Mouse (Mus musculus): ENCODE measurements around the gene Gm6588. TPM values are rescaled to one million over a fixed set of nuclear protein-coding genes. Genes with fewer than 3 reads are reported as not detected.

The Gm6588 gene
- polyA plus RNA-seq, 1 experiment from 2014 or later: not detected

GRCm38 (mm10) chr5:112499918-112500682, 50.9 kb downstream of the Gm6588 start:
- DNase-seq (ENCODE audit: low spot score, missing footprints) (no peak), ATAC-seq (ENCODE audit: low FRiP score) (no peak)
- no peaks in the 10 kb centered on the region for H3K36me3 ChIP-seq (ENCODE audit: control insufficient read depth, insufficient read depth, low read length)
- H3K4me1 ChIP-seq (ENCODE audit: control insufficient read depth, insufficient read depth, low read length): peaks cover 9% of the 10 kb centered on the region
- no peaks in the 10 kb centered on the region for H3K27me3 ChIP-seq (ENCODE audit: control insufficient read depth, insufficient read depth, low read length)
- no peak overlapping the region for H3K27ac ChIP-seq (ENCODE audit: low read depth, low read length)
- H3K9ac ChIP-seq (ENCODE audit: low read length): no peak overlapping the region
- no peaks in the 10 kb centered on the region for H3K9me3 ChIP-seq (ENCODE audit: control insufficient read depth, low read length)
- H3K4me2 ChIP-seq: no peak overlapping the region
- 52% methylated on average over 8 of the region's 8 CpGs for WGBS
- no peak overlapping the region for H3K4me3 ChIP-seq (ENCODE audit: low read depth, low read length)

Other genes starting within 250 kb of the Gm6588 start
- 0.52 and 2.0 TPM in 2 replicates for gene Cryba4, start 196.9 kb upstream of the Gm6588 start, polyA plus RNA-seq (2014; fragmentation: Nextera tagmentation; extraction: Ambion mirVana)
- 0.29 and 0.84 TPM in 2 replicates for gene Crybb1, start 193.6 kb upstream of the Gm6588 start, polyA plus RNA-seq (2014; fragmentation: Nextera tagmentation; extraction: Ambion mirVana)
- gene Tpst2, start 172.7 kb upstream of the Gm6588 start, polyA plus RNA-seq (2014; fragmentation: Nextera tagmentation; extraction: Ambion mirVana): 29.3 and 33.5 TPM in 2 replicates
- gene Tfip11, start 123.1 kb upstream of the Gm6588 start, polyA plus RNA-seq (2014; fragmentation: Nextera tagmentation; extraction: Ambion mirVana): 22.1 and 25.8 TPM in 2 replicates
- gene Srrd, start 106.4 kb upstream of the Gm6588 start, polyA plus RNA-seq (2014; fragmentation: Nextera tagmentation; extraction: Ambion mirVana): 46.0 and 46.8 TPM in 2 replicates
- gene Hps4, start 106.3 kb upstream of the Gm6588 start, polyA plus RNA-seq (2014; fragmentation: Nextera tagmentation; extraction: Ambion mirVana): 28.5 and 31.9 TPM in 2 replicates
- not detected in 2 replicates for gene Gm6583, start 93.4 kb upstream of the Gm6588 start, polyA plus RNA-seq (2014; fragmentation: Nextera tagmentation; extraction: Ambion mirVana)
- 35.4 and 48.3 TPM in 2 replicates for gene Asphd2, start 54.6 kb upstream of the Gm6588 start, polyA plus RNA-seq (2014; fragmentation: Nextera tagmentation; extraction: Ambion mirVana)
- gene Sez6l, start 127.8 kb downstream of the Gm6588 start, polyA plus RNA-seq (2014; fragmentation: Nextera tagmentation; extraction: Ambion mirVana): 2.6 TPM in 2 replicates

All from midbrain, embryonic 11.5 days (tissue).